11 mouse cellular contexts compared by ENCODE assay signal in genomic region chr11:76384307-76384706, GRCm38 (mm10). TPM values are rescaled to one million over a fixed set of nuclear protein-coding genes. Genes with fewer than 3 reads are reported as not detected.
DNase-seq lines count a peak whose midpoint lies in the region; ATAC-seq and TF ChIP-seq lines count a peak whose summit lies in the region.
"Had no signal": no experiment of that assay in that cellular context is flagged by ENCODE, and none has a peak within 500 bp of the region (broad histone marks: within the 10 kb centered on the region; RNA-seq: fewer than 3 reads in every experiment).

No protein-coding gene starts in this region.

- peak overlapping the region; percentile 4; the same call in 1 of the 2 replicates for H3K27ac ChIP-seq in midbrain, embryonic 11.5 days (ENCODE audit: low read depth, low read length)
- H3K27ac ChIP-seq in midbrain, embryonic 16.5 days (ENCODE audit: low read length) = no peak overlapping the region
- peak overlapping the region; percentile 37 for H3K27ac ChIP-seq in hindbrain, postnatal 0 days
- H3K27ac ChIP-seq in stomach, embryonic 16.5 days (ENCODE audit: low read length) = peak overlapping the region; percentile 17; the same call in 1 of the 2 replicates
- H3K27ac ChIP-seq: liver, embryonic 15.5 days had no signal

- peak; percentile 21 for DNase-seq in gastrocnemius, postnatal 14 days
- DNase-seq in gastrocnemius, adult 8-10 months (ENCODE audit: low spot score in 2 of 2) = no peak
- DNase-seq in midbrain, embryonic 11.5 days (ENCODE audit: low spot score, missing footprints) = no peak
- peak; percentile 57 for DNase-seq in hindbrain, postnatal 0 days (ENCODE audit: low spot score)
- DNase-seq in adrenal gland, postnatal 36 days = no peak
- no peak for DNase-seq in left cerebral cortex, postnatal 36 days (ENCODE audit: low spot score in 2 of 2)
- DNase-seq: right cerebral cortex, adult 18-20 months had no signal

- 0 out of 2 replicates have a peak, but pooled peaks cover 2% of the 10 kb centered on the region for H3K36me3 ChIP-seq in midbrain, embryonic 11.5 days (ENCODE audit: control insufficient read depth, insufficient read depth, low read length)
- no peaks in the 10 kb centered on the region for H3K36me3 ChIP-seq in midbrain, embryonic 16.5 days (ENCODE audit: control insufficient read depth, insufficient read depth, low read length)
- H3K36me3 ChIP-seq in hindbrain, postnatal 0 days (ENCODE audit: insufficient read depth, low read length) = no peaks in the 10 kb centered on the region
- no peaks in the 10 kb centered on the region for H3K36me3 ChIP-seq in stomach, embryonic 16.5 days (ENCODE audit: control insufficient read depth, insufficient read depth, low read length)
- H3K36me3 ChIP-seq: liver, embryonic 15.5 days had no signal

- 65% methylated on average over 5 of the region's 5 CpGs for WGBS in midbrain, embryonic 11.5 days
- 52% methylated on average over 5 of the region's 5 CpGs for WGBS in midbrain, embryonic 16.5 days
- WGBS in hindbrain, postnatal 0 days = 48% methylated on average over 5 of the region's 5 CpGs
- WGBS in stomach, embryonic 16.5 days = 76% methylated on average over 5 of the region's 5 CpGs

- no peaks in the 10 kb centered on the region for H3K9me3 ChIP-seq in midbrain, embryonic 11.5 days (ENCODE audit: control insufficient read depth, low read length)
- H3K9me3 ChIP-seq in midbrain, embryonic 16.5 days (replicated peaks; ENCODE audit: control insufficient read depth, low read length, poor library complexity, severe bottlenecking) = no peaks in the 10 kb centered on the region
- H3K9me3 ChIP-seq in hindbrain, postnatal 0 days (ENCODE audit: low read length) = no peaks in the 10 kb centered on the region
- no peaks in the 10 kb centered on the region for H3K9me3 ChIP-seq in stomach, embryonic 16.5 days (replicated peaks; ENCODE audit: control insufficient read depth, low read length)
- H3K9me3 ChIP-seq: liver, embryonic 15.5 days had no signal

- no peak overlapping the region for H3K9ac ChIP-seq in midbrain, embryonic 11.5 days (ENCODE audit: low read length)
- H3K9ac ChIP-seq in midbrain, embryonic 16.5 days (ENCODE audit: low read depth, low read length) = no peak overlapping the region
- no peak overlapping the region for H3K9ac ChIP-seq in hindbrain, postnatal 0 days (replicated peaks; ENCODE audit: low read length)
- H3K9ac ChIP-seq in stomach, embryonic 16.5 days (ENCODE audit: low read length) = peak overlapping the region; percentile 38; the same call in 1 of the 2 replicates
- H3K9ac ChIP-seq: liver, embryonic 15.5 days had no signal

- no peak overlapping the region for H3K4me2 ChIP-seq in midbrain, embryonic 11.5 days
- no peak overlapping the region for H3K4me2 ChIP-seq in midbrain, embryonic 16.5 days (ENCODE audit: low read length)
- no peak overlapping the region for H3K4me2 ChIP-seq in hindbrain, postnatal 0 days (ENCODE audit: low read depth, low read length)
- H3K4me2 ChIP-seq in stomach, embryonic 16.5 days (ENCODE audit: low read depth, low read length) = no peak overlapping the region
- H3K4me2 ChIP-seq: liver, embryonic 15.5 days had no signal

- intact Hi-C loops in gastrocnemius, postnatal 14 days (cut with DNase I; ENCODE audit: low total_unique reads) = no loop called here
- intact Hi-C loops in left cerebral cortex, postnatal 36 days (cut with DNase I) = no loop called here

- TF ChIP-seq CTCF in hindbrain, postnatal 0 days (IDR thresholded peaks at IDR 0.05; ENCODE audit: low read depth) = no peak

- H3K4me3 ChIP-seq in midbrain, embryonic 11.5 days (ENCODE audit: low read depth, low read length) = no peak overlapping the region
- H3K4me3 ChIP-seq in midbrain, embryonic 16.5 days (ENCODE audit: low read depth, low read length) = no peak overlapping the region
- no peak overlapping the region for H3K4me3 ChIP-seq in hindbrain, postnatal 0 days (ENCODE audit: low read length)
- H3K4me3 ChIP-seq in stomach, embryonic 16.5 days (replicated peaks; ENCODE audit: low read length) = no peak overlapping the region
- H3K4me3 ChIP-seq: liver, embryonic 15.5 days had no signal

- no peaks in the 10 kb centered on the region for H3K27me3 ChIP-seq in midbrain, embryonic 11.5 days (ENCODE audit: control insufficient read depth, insufficient read depth, low read length)
- H3K27me3 ChIP-seq in midbrain, embryonic 16.5 days (ENCODE audit: control insufficient read depth, insufficient read depth, low read depth, low read length) = no peaks in the 10 kb centered on the region
- no peaks in the 10 kb centered on the region for H3K27me3 ChIP-seq in hindbrain, postnatal 0 days (ENCODE audit: insufficient read depth, low read length)
- H3K27me3 ChIP-seq in stomach, embryonic 16.5 days (ENCODE audit: control insufficient read depth, insufficient read depth, low read length) = no peaks in the 10 kb centered on the region
- H3K27me3 ChIP-seq: liver, embryonic 15.5 days; Patski had no signal

- ATAC-seq in midbrain, embryonic 11.5 days (ENCODE audit: low FRiP score) = no peak
- ATAC-seq in midbrain, embryonic 16.5 days = no peak
- no peak for ATAC-seq in hindbrain, postnatal 0 days
- no peak for ATAC-seq in stomach, embryonic 16.5 days (ENCODE audit: insufficient read depth, low FRiP score)
- ATAC-seq: Patski had no signal

- H3K4me1 ChIP-seq in midbrain, embryonic 11.5 days (ENCODE audit: control insufficient read depth, insufficient read depth, low read length) = peaks cover 26% of the 10 kb centered on the region
- H3K4me1 ChIP-seq in midbrain, embryonic 16.5 days (ENCODE audit: control insufficient read depth, insufficient read depth, low read length) = peaks cover 20% of the 10 kb centered on the region
- H3K4me1 ChIP-seq in hindbrain, postnatal 0 days (ENCODE audit: insufficient read depth, low read length) = no peaks in the 10 kb centered on the region
- H3K4me1 ChIP-seq in stomach, embryonic 16.5 days (ENCODE audit: control insufficient read depth, insufficient read depth, low read length) = peaks cover 43% of the 10 kb centered on the region

RNA-seq across cellular contexts. Expression of gene Nxn, which starts 14.6 kb away (rescaled TPM):
- 10 to 100 TPM; 28.7 to 28.8 TPM for total RNA-seq in gastrocnemius, postnatal 14 days (2021)
- 10 to 100 TPM; 41.5 to 47.7 (median 43.3) TPM for total RNA-seq in gastrocnemius, adult 8-10 months (2022)
- 43.8 and 51.3 TPM in 2 replicates for polyA plus RNA-seq in midbrain, embryonic 11.5 days (2014; fragmentation: Nextera tagmentation; extraction: Ambion mirVana)
- 16.3 and 17.4 TPM in 2 replicates for polyA plus RNA-seq in midbrain, embryonic 16.5 days (2015; fragmentation: Nextera tagmentation; extraction: Ambion mirVana)
- 36.6 and 41.3 TPM in 2 replicates for total RNA-seq in hindbrain, postnatal 0 days (2014; rRNA removed)
- 21.2 and 22.3 TPM in 2 replicates for polyA plus RNA-seq in hindbrain, postnatal 0 days (2015; fragmentation: Nextera tagmentation; extraction: Ambion mirVana)
- polyA plus RNA-seq in stomach, embryonic 16.5 days (2015; fragmentation: Nextera tagmentation; extraction: Ambion mirVana) = 26.6 and 28.7 TPM in 2 replicates
- 10 to 100 TPM; 28.3 to 29.7 TPM for total RNA-seq in adrenal gland, postnatal 36 days (2021)
- total RNA-seq in left cerebral cortex, postnatal 36 days (2021) = 10 to 100 TPM; 11.0 to 11.6 TPM

RNA-seq across cellular contexts. Expression of gene Timm22, which starts 22.4 kb away (rescaled TPM):
- 10 to 100 TPM; 38.6 to 46.2 TPM for total RNA-seq in gastrocnemius, postnatal 14 days (2021)
- 10 to 100 TPM; 31.6 to 45.2 (median 39.6) TPM for total RNA-seq in gastrocnemius, adult 8-10 months (2022)
- 117 and 118 TPM in 2 replicates for polyA plus RNA-seq in midbrain, embryonic 11.5 days (2014; fragmentation: Nextera tagmentation; extraction: Ambion mirVana)
- 95.9 and 105 TPM in 2 replicates for polyA plus RNA-seq in midbrain, embryonic 16.5 days (2015; fragmentation: Nextera tagmentation; extraction: Ambion mirVana)
- 49.8 and 112 TPM in 2 replicates for total RNA-seq in hindbrain, postnatal 0 days (2014; rRNA removed)
- 104 and 106 TPM in 2 replicates for polyA plus RNA-seq in hindbrain, postnatal 0 days (2015; fragmentation: Nextera tagmentation; extraction: Ambion mirVana)
- 76.1 and 94.9 TPM in 2 replicates for polyA plus RNA-seq in stomach, embryonic 16.5 days (2015; fragmentation: Nextera tagmentation; extraction: Ambion mirVana)
- 10 to 100 TPM; 45.9 to 48.6 TPM for total RNA-seq in adrenal gland, postnatal 36 days (2021)
- 10 to 100 TPM; 38.3 to 38.4 TPM for total RNA-seq in left cerebral cortex, postnatal 36 days (2021)

Comparison
In these comparisons a context has a peak if more than half of its experiments do, and no peak if none do; other contexts are left out.
1. DNase-seq: peak in gastrocnemius, postnatal 14 days (single experiment) and hindbrain, postnatal 0 days (single experiment); none in gastrocnemius, adult 8-10 months (0 of 2), midbrain, embryonic 11.5 days (single experiment), adrenal gland, postnatal 36 days (0 of 2) and left cerebral cortex, postnatal 36 days (0 of 2).